Mouse (Mus musculus): Measurements from ENCODE around the gene Nxpe3. TPM values are rescaled to one million over a fixed set of nuclear protein-coding genes. Genes with fewer than 3 reads are reported as not detected.

Gene Nxpe3
- polyA plus RNA-seq, 1 experiment from 2014 or later, result 0.77 TPM

GRCm38 (mm10) chr16:55821997-55822740 lies 72.9 kb downstream of the Nxpe3 start:
- DNase-seq (ENCODE audit: low spot score), result peak; percentile 88
- Histone ChIP-seq H3K4me1 (replicated peaks) (peaks cover 35% of the 10 kb centered on the region), H3K27me3 (ENCODE audit: insufficient read depth, poor library complexity, severe bottlenecking) (peaks cover 11% of the 10 kb centered on the region; the same call in 1 of the 2 replicates), H3K36me3 (peaks cover 16% of the 10 kb centered on the region), H3K4me3 (peak overlapping the region; percentile 84), H3K27ac (peak overlapping the region; percentile 90), H3K9me3 (no peaks in the 10 kb centered on the region)
- under 1% methylated on average over 67 of the region's 67 CpGs for WGBS

GRCm38 (mm10) chr16:55821571-55821981 lies 73.5 kb downstream of the Nxpe3 start:
- no peaks in the 10 kb centered on the region for H3K9me3 ChIP-seq
- peak; percentile 42 for DNase-seq (ENCODE audit: low spot score)
- under 1% methylated on average over 40 of the region's 40 CpGs for WGBS
- peak overlapping the region; percentile 90 for H3K27ac ChIP-seq
- peaks cover 20% of the 10 kb centered on the region for H3K36me3 ChIP-seq
- peak overlapping the region; percentile 84 for H3K4me3 ChIP-seq
- H3K27me3 ChIP-seq (ENCODE audit: insufficient read depth, poor library complexity, severe bottlenecking), result peaks cover 11% of the 10 kb centered on the region; the same call in 1 of the 2 replicates
- H3K4me1 ChIP-seq (replicated peaks), result peaks cover 35% of the 10 kb centered on the region

- H3K27ac ChIP-seq, result peak overlapping the region; percentile 90; the same call in 1 of the 2 replicates
- H3K4me1 ChIP-seq (replicated peaks), result peaks cover 35% of the 10 kb centered on the region
- H3K36me3 ChIP-seq, result peaks cover 26% of the 10 kb centered on the region
- H3K27me3 ChIP-seq (ENCODE audit: insufficient read depth, poor library complexity, severe bottlenecking), result peaks cover 11% of the 10 kb centered on the region; the same call in 1 of the 2 replicates
- WGBS, result 24% methylated on average over 20 of the region's 20 CpGs
- H3K9me3 ChIP-seq, result no peaks in the 10 kb centered on the region
- H3K4me3 ChIP-seq, result peak overlapping the region; percentile 84
- no peak for DNase-seq (ENCODE audit: low spot score)
Measured at GRCm38 (mm10) chr16:55820916-55821570, 74.0 kb downstream of the Nxpe3 start.

- no peaks in the 10 kb centered on the region for H3K9me3 ChIP-seq
- H3K4me3 ChIP-seq, result peak overlapping the region; percentile 84; the same call in 1 of the 2 replicates
- 66% methylated on average over 13 of the region's 13 CpGs for WGBS
- H3K4me1 ChIP-seq (replicated peaks), result peaks cover 35% of the 10 kb centered on the region
- no peak overlapping the region for H3K27ac ChIP-seq
- H3K36me3 ChIP-seq, result peaks cover 33% of the 10 kb centered on the region
- peaks cover 11% of the 10 kb centered on the region; the same call in 1 of the 2 replicates for H3K27me3 ChIP-seq (ENCODE audit: insufficient read depth, poor library complexity, severe bottlenecking)
- no peak for DNase-seq (ENCODE audit: low spot score)
Measured at GRCm38 (mm10) chr16:55820161-55820915, 74.7 kb downstream of the Nxpe3 start.

GRCm38 (mm10) chr16:55819186-55819861 lies 75.8 kb downstream of the Nxpe3 start:
- peaks cover 9% of the 10 kb centered on the region; the same call in 1 of the 2 replicates for H3K27me3 ChIP-seq (ENCODE audit: insufficient read depth, poor library complexity, severe bottlenecking)
- 86% methylated on average over 15 of the region's 15 CpGs for WGBS
- peaks cover 43% of the 10 kb centered on the region for H3K36me3 ChIP-seq
- no peak overlapping the region for H3K4me3 ChIP-seq
- H3K4me1 ChIP-seq (replicated peaks), result peaks cover 34% of the 10 kb centered on the region
- H3K9me3 ChIP-seq, result no peaks in the 10 kb centered on the region
- no peak for DNase-seq (ENCODE audit: low spot score)
- H3K27ac ChIP-seq, result no peak overlapping the region

GRCm38 (mm10) chr16:55817717-55818515 lies 77.2 kb downstream of the Nxpe3 start:
- 96% methylated on average over 28 of the region's 28 CpGs for WGBS
- Histone ChIP-seq H3K4me3 (no peak overlapping the region), H3K27ac (no peak overlapping the region), H3K36me3 (peaks cover 57% of the 10 kb centered on the region), H3K4me1 (replicated peaks) (peaks cover 24% of the 10 kb centered on the region), H3K27me3 (ENCODE audit: insufficient read depth, poor library complexity, severe bottlenecking) (0 out of 2 replicates have a peak, but pooled peaks cover 2% of the 10 kb centered on the region), H3K9me3 (no peaks in the 10 kb centered on the region)
- DNase-seq (ENCODE audit: low spot score), result no peak

GRCm38 (mm10) chr16:55816202-55816941 lies 78.7 kb downstream of the Nxpe3 start:
- DNase-seq (ENCODE audit: low spot score), result no peak
- H3K36me3 ChIP-seq, result peaks cover 68% of the 10 kb centered on the region
- no peaks in the 10 kb centered on the region for H3K9me3 ChIP-seq
- H3K27me3 ChIP-seq (ENCODE audit: insufficient read depth, poor library complexity, severe bottlenecking), result 0 out of 2 replicates have a peak, but pooled peaks cover 2% of the 10 kb centered on the region
- H3K27ac ChIP-seq, result no peak overlapping the region
- 93% methylated on average over 13 of the region's 13 CpGs for WGBS
- H3K4me1 ChIP-seq (replicated peaks), result peaks cover 16% of the 10 kb centered on the region
- H3K4me3 ChIP-seq, result no peak overlapping the region

- no peak overlapping the region for H3K27ac ChIP-seq
- WGBS, result 88% methylated on average over 14 of the region's 14 CpGs
- H3K4me1 ChIP-seq (replicated peaks), result peaks cover 7% of the 10 kb centered on the region; the same call in 1 of the 2 replicates
- 0 out of 2 replicates have a peak, but pooled peaks cover 2% of the 10 kb centered on the region for H3K27me3 ChIP-seq (ENCODE audit: insufficient read depth, poor library complexity, severe bottlenecking)
- DNase-seq (ENCODE audit: low spot score), result no peak
- H3K9me3 ChIP-seq, result no peaks in the 10 kb centered on the region
- H3K36me3 ChIP-seq, result peaks cover 68% of the 10 kb centered on the region
- no peak overlapping the region for H3K4me3 ChIP-seq
Measured at GRCm38 (mm10) chr16:55815466-55815865, 79.6 kb downstream of the Nxpe3 start.

GRCm38 (mm10) chr16:55814686-55815085 lies 80.4 kb downstream of the Nxpe3 start:
- H3K27me3 ChIP-seq (ENCODE audit: insufficient read depth, poor library complexity, severe bottlenecking), result no peaks in the 10 kb centered on the region
- H3K4me3 ChIP-seq, result no peak overlapping the region
- H3K36me3 ChIP-seq, result peaks cover 68% of the 10 kb centered on the region
- no peak overlapping the region for H3K27ac ChIP-seq
- 0 out of 2 replicates have a peak, but pooled peaks cover 4% of the 10 kb centered on the region for H3K4me1 ChIP-seq (replicated peaks)
- H3K9me3 ChIP-seq, result no peaks in the 10 kb centered on the region
- DNase-seq (ENCODE audit: low spot score), result no peak
- 93% methylated on average over 6 of the region's 6 CpGs for WGBS

GRCm38 (mm10) chr16:55813916-55814315 lies 81.2 kb downstream of the Nxpe3 start:
- Histone ChIP-seq H3K4me1 (replicated peaks) (no peaks in the 10 kb centered on the region), H3K4me3 (no peak overlapping the region), H3K9me3 (no peaks in the 10 kb centered on the region), H3K36me3 (peaks cover 68% of the 10 kb centered on the region), H3K27ac (no peak overlapping the region), H3K27me3 (ENCODE audit: insufficient read depth, poor library complexity, severe bottlenecking) (no peaks in the 10 kb centered on the region)
- DNase-seq (ENCODE audit: low spot score), result no peak
- 83% methylated on average over 15 of the region's 15 CpGs for WGBS

- peaks cover 50% of the 10 kb centered on the region for H3K36me3 ChIP-seq
- H3K4me1 ChIP-seq (replicated peaks), result no peaks in the 10 kb centered on the region
- H3K27ac ChIP-seq, result no peak overlapping the region
- 93% methylated on average over 6 of the region's 6 CpGs for WGBS
- H3K9me3 ChIP-seq, result no peaks in the 10 kb centered on the region
- H3K4me3 ChIP-seq, result no peak overlapping the region
- no peak for DNase-seq (ENCODE audit: low spot score)
- no peaks in the 10 kb centered on the region for H3K27me3 ChIP-seq (ENCODE audit: insufficient read depth, poor library complexity, severe bottlenecking)
Measured at GRCm38 (mm10) chr16:55811792-55812191, 83.3 kb downstream of the Nxpe3 start.
